Mouse (Mus musculus): ENCODE results near the gene Spint5. TPM values are rescaled to one million over a fixed set of nuclear protein-coding genes. Genes with fewer than 3 reads are reported as not detected.

Gene Spint5
- polyA plus RNA-seq (2015; fragmentation: Nextera tagmentation; extraction: Ambion mirVana): not detected in 2 replicates

- no peaks in the 10 kb centered on the region for H3K4me1 ChIP-seq
- H3K4me3 ChIP-seq: no peak within 1 kb of the TSS
- no peaks in the 10 kb centered on the region for H3K36me3 ChIP-seq
- 0 out of 2 replicates have a peak, but pooled peaks cover 4% of the 10 kb centered on the region for H3K9me3 ChIP-seq
- H3K9ac ChIP-seq: no peak within 1 kb of the TSS
- WGBS: 68% methylated on average over 6 of the region's 6 CpGs
- no peak within 1 kb of the TSS for H3K4me2 ChIP-seq
- H3K27ac ChIP-seq (replicated peaks): no peak within 1 kb of the TSS
- no peak for ATAC-seq (ENCODE audit: extremely low read depth, insufficient number of reproducible peaks, low FRiP score, low TSS enrichment)
- H3K27me3 ChIP-seq (replicated peaks): 0 out of 2 replicates have a peak, but pooled peaks cover 3% of the 10 kb centered on the region
These were observed at the start of gene Spint5 for GRCm38 (mm10) chr2:164715005-164715404. Spint5 (plus strand) TSS chr2:164715305.

GRCm38 (mm10) chr2:164670261-164670660 is 44.8 kb upstream of the Spint5 start:
- no peak overlapping the region for H3K4me3 ChIP-seq
- peaks cover 3% of the 10 kb centered on the region for H3K27me3 ChIP-seq (replicated peaks)
- no peak overlapping the region for H3K9ac ChIP-seq
- no peak overlapping the region for H3K27ac ChIP-seq (replicated peaks)
- H3K9me3 ChIP-seq: 0 out of 2 replicates have a peak, but pooled peaks cover 3% of the 10 kb centered on the region
- H3K4me2 ChIP-seq: no peak overlapping the region
- 68% methylated on average over 5 of the region's 5 CpGs for WGBS
- no peaks in the 10 kb centered on the region for H3K36me3 ChIP-seq
- ATAC-seq (ENCODE audit: extremely low read depth, insufficient number of reproducible peaks, low FRiP score, low TSS enrichment): no peak
- H3K4me1 ChIP-seq: no peaks in the 10 kb centered on the region

GRCm38 (mm10) chr2:164670938-164671337 is 44.2 kb upstream of the Spint5 start:
- H3K4me2 ChIP-seq: no peak overlapping the region
- WGBS: 19% methylated on average over 1 of the region's 1 CpGs

GRCm38 (mm10) chr2:164673987-164674386 is 41.1 kb upstream of the Spint5 start, which contains the start of gene Wfdc11:
Wfdc11 (minus strand) TSS chr2:164674087.
- no peak within 1 kb of the TSS for H3K9ac ChIP-seq
- no peak for ATAC-seq (ENCODE audit: extremely low read depth, insufficient number of reproducible peaks, low FRiP score, low TSS enrichment)
- peaks cover 3% of the 10 kb centered on the region; the same call in 1 of the 2 replicates for H3K4me1 ChIP-seq
- no peak within 1 kb of the TSS for H3K4me2 ChIP-seq
- 61% methylated on average over 7 of the region's 7 CpGs for WGBS
- no peak within 1 kb of the TSS for H3K27ac ChIP-seq (replicated peaks)
- no peak within 1 kb of the TSS for H3K4me3 ChIP-seq
- H3K27me3 ChIP-seq (replicated peaks): peaks cover 3% of the 10 kb centered on the region
- H3K36me3 ChIP-seq: no peaks in the 10 kb centered on the region
- no peaks in the 10 kb centered on the region for H3K9me3 ChIP-seq

More at GRCm38 (mm10) chr2:164670938-164671337, 44.2 kb upstream of the Spint5 start:
- Histone ChIP-seq H3K9me3 (0 out of 2 replicates have a peak, but pooled peaks cover 3% of the 10 kb centered on the region), H3K4me1 (no peaks in the 10 kb centered on the region), H3K9ac (no peak overlapping the region), H3K4me3 (no peak overlapping the region), H3K27ac (replicated peaks) (no peak overlapping the region), H3K27me3 (replicated peaks) (peaks cover 3% of the 10 kb centered on the region), H3K36me3 (no peaks in the 10 kb centered on the region)
- no peak for ATAC-seq (ENCODE audit: extremely low read depth, insufficient number of reproducible peaks, low FRiP score, low TSS enrichment)

GRCm38 (mm10) chr2:164676103-164676502 is 39.0 kb upstream of the Spint5 start:
- WGBS: 71% methylated on average over 7 of the region's 7 CpGs
- Histone ChIP-seq H3K27me3 (replicated peaks) (no peaks in the 10 kb centered on the region; the same call in 1 of the 2 replicates), H3K27ac (replicated peaks) (no peak overlapping the region), H3K4me1 (peaks cover 7% of the 10 kb centered on the region), H3K9me3 (no peaks in the 10 kb centered on the region), H3K4me2 (no peak overlapping the region), H3K4me3 (no peak overlapping the region), H3K36me3 (no peaks in the 10 kb centered on the region), H3K9ac (no peak overlapping the region)
- no peak for ATAC-seq (ENCODE audit: extremely low read depth, insufficient number of reproducible peaks, low FRiP score, low TSS enrichment)

- Histone ChIP-seq H3K4me1 (peaks cover 7% of the 10 kb centered on the region), H3K4me2 (no peak overlapping the region), H3K27ac (replicated peaks) (no peak overlapping the region), H3K27me3 (replicated peaks) (no peaks in the 10 kb centered on the region), H3K9ac (no peak overlapping the region), H3K9me3 (no peaks in the 10 kb centered on the region), H3K36me3 (no peaks in the 10 kb centered on the region), H3K4me3 (no peak overlapping the region)
- ATAC-seq (ENCODE audit: extremely low read depth, insufficient number of reproducible peaks, low FRiP score, low TSS enrichment): no peak
- 70% methylated on average over 16 of the region's 16 CpGs for WGBS
These were observed 38.0 kb upstream of the Spint5 start for GRCm38 (mm10) chr2:164676916-164677685.

GRCm38 (mm10) chr2:164678848-164679625 is 36.1 kb upstream of the Spint5 start:
- H3K4me1 ChIP-seq: peaks cover 7% of the 10 kb centered on the region
- peak overlapping the region; percentile 63 for H3K4me2 ChIP-seq
- no peaks in the 10 kb centered on the region for H3K36me3 ChIP-seq
- no peaks in the 10 kb centered on the region for H3K27me3 ChIP-seq (replicated peaks)
- H3K9ac ChIP-seq: peak overlapping the region; percentile 62
- no peak overlapping the region for H3K27ac ChIP-seq (replicated peaks)
- ATAC-seq (ENCODE audit: extremely low read depth, insufficient number of reproducible peaks, low FRiP score, low TSS enrichment): no peak
- WGBS: 21% methylated on average over 19 of the region's 19 CpGs
- H3K9me3 ChIP-seq: no peaks in the 10 kb centered on the region
- H3K4me3 ChIP-seq: peak overlapping the region; percentile 44

GRCm38 (mm10) chr2:164679906-164680305 is 35.2 kb upstream of the Spint5 start:
- Histone ChIP-seq H3K4me1 (peaks cover 7% of the 10 kb centered on the region), H3K9ac (no peak overlapping the region), H3K9me3 (no peaks in the 10 kb centered on the region), H3K4me3 (no peak overlapping the region), H3K27me3 (replicated peaks) (no peaks in the 10 kb centered on the region), H3K27ac (replicated peaks) (no peak overlapping the region), H3K4me2 (no peak overlapping the region), H3K36me3 (no peaks in the 10 kb centered on the region)
- no peak for ATAC-seq (ENCODE audit: extremely low read depth, insufficient number of reproducible peaks, low FRiP score, low TSS enrichment)
- 60% methylated on average over 3 of the region's 3 CpGs for WGBS

- no peak within 1 kb of the TSS for H3K4me3 ChIP-seq
- H3K27me3 ChIP-seq (replicated peaks): peaks cover 9% of the 10 kb centered on the region; the same call in 1 of the 2 replicates
- no peaks in the 10 kb centered on the region for H3K9me3 ChIP-seq
- no peaks in the 10 kb centered on the region for H3K36me3 ChIP-seq
- no peak within 1 kb of the TSS for H3K4me2 ChIP-seq
- H3K4me1 ChIP-seq: no peaks in the 10 kb centered on the region
- ATAC-seq (ENCODE audit: extremely low read depth, insufficient number of reproducible peaks, low FRiP score, low TSS enrichment): no peak
- WGBS: 57% methylated on average over 3 of the region's 3 CpGs
- H3K27ac ChIP-seq (replicated peaks): no peak within 1 kb of the TSS
- no peak within 1 kb of the TSS for H3K9ac ChIP-seq
These were observed 30.3 kb upstream of the Spint5 start, which contains the start of gene Wfdc13 for GRCm38 (mm10) chr2:164684807-164685206. Wfdc13 (plus strand) TSS chr2:164685107.

GRCm38 (mm10) chr2:164698201-164698600 is 16.9 kb upstream of the Spint5 start, which contains the start of gene Spint4:
Spint4 (plus strand) TSS chr2:164698501.
- Histone ChIP-seq H3K9me3 (no peaks in the 10 kb centered on the region), H3K4me2 (no peak within 1 kb of the TSS), H3K27ac (replicated peaks) (no peak within 1 kb of the TSS), H3K27me3 (replicated peaks) (peaks cover 10% of the 10 kb centered on the region), H3K4me1 (no peaks in the 10 kb centered on the region), H3K36me3 (no peaks in the 10 kb centered on the region), H3K9ac (no peak within 1 kb of the TSS), H3K4me3 (no peak within 1 kb of the TSS)
- ATAC-seq (ENCODE audit: extremely low read depth, insufficient number of reproducible peaks, low FRiP score, low TSS enrichment): no peak
- WGBS: 73% methylated on average over 4 of the region's 4 CpGs

- Histone ChIP-seq H3K27ac (replicated peaks) (no peak overlapping the region), H3K9me3 (peaks cover 3% of the 10 kb centered on the region; the same call in 1 of the 2 replicates), H3K27me3 (replicated peaks) (no peaks in the 10 kb centered on the region), H3K4me3 (no peak overlapping the region), H3K36me3 (no peaks in the 10 kb centered on the region), H3K4me1 (no peaks in the 10 kb centered on the region), H3K4me2 (no peak overlapping the region), H3K9ac (no peak overlapping the region)
- WGBS: 65% methylated on average over 5 of the region's 5 CpGs
- ATAC-seq (ENCODE audit: extremely low read depth, insufficient number of reproducible peaks, low FRiP score, low TSS enrichment): no peak
These were observed 14.1 kb upstream of the Spint5 start for GRCm38 (mm10) chr2:164700959-164701358.
